Mouse (Mus musculus) liver, postnatal 0 days (tissue): ENCODE measurements around the gene Col4a3. TPM values are rescaled to one million over a fixed set of nuclear protein-coding genes. Genes with fewer than 3 reads are reported as not detected.
A peak's percentile ranks its signal among the peaks of the same experiment; 100 is the strongest.

Experiments
- ATAC-seq: fragments of 200-750 bp; cut with Nextera tagmentation; 2 replicates; pipeline ENCODE4 v1.8.0; 2017; ENCODE audit warnings: mild to moderate bottlenecking, moderate library complexity
- DNase-seq: peaks from one replicate; pipeline ENCODE4 v3.0.0-alpha.2; 2016
- H3K27ac ChIP-seq: fragments of 300-500 bp; sonication (generic); 2 replicates; pipeline ENCODE4 v1.5.1; 2014; ENCODE audit warnings: antibody characterized with exemption, moderate library complexity, mild to moderate bottlenecking, low read depth
- H3K27me3 ChIP-seq: fragments of 300-500 bp; sonication (generic); 2 replicates; pipeline ENCODE4 v1.6.1; 2014; ENCODE audit warnings: low read length, control low read depth, mixed read lengths; ENCODE audit not compliant: insufficient read depth
- H3K36me3 ChIP-seq: fragments of 300-500 bp; sonication (generic); replicated peaks from 2 replicates; pipeline ENCODE4 v1.6.1; 2014; ENCODE audit warnings: mild to moderate bottlenecking, control low read depth, low read length, moderate library complexity, mixed read lengths; ENCODE audit not compliant: insufficient read depth
- H3K4me1 ChIP-seq: fragments of 300-500 bp; sonication (generic); 2 replicates; pipeline ENCODE4 v1.6.1; 2014; ENCODE audit warnings: antibody characterized with exemption, mild to moderate bottlenecking, control low read depth; ENCODE audit not compliant: insufficient read depth
- H3K4me2 ChIP-seq: fragments of 300-500 bp; sonication (generic); 2 replicates; pipeline ENCODE4 v1.6.1; 2014; ENCODE audit warnings: low read depth, mild to moderate bottlenecking, low read length, moderate library complexity, mixed read lengths
- H3K4me3 ChIP-seq: fragments of 300-500 bp; sonication (generic); 2 replicates; pipeline ENCODE4 v1.5.1; 2014; ENCODE audit warnings: low read depth, low read length
- H3K9ac ChIP-seq: fragments of 300-500 bp; sonication (generic); replicated peaks from 2 replicates; pipeline ENCODE4 v1.6.1; 2014; ENCODE audit warnings: mild to moderate bottlenecking, moderate library complexity
- H3K9me3 ChIP-seq: fragments of 300-500 bp; sonication (generic); 2 replicates; pipeline ENCODE4 v1.6.1; 2016; ENCODE audit warnings: mild to moderate bottlenecking, control low read depth, low read length, mixed read lengths
- CTCF ChIP-seq: sonication (generic); IDR thresholded peaks from 2 replicates; pipeline ENCODE4 v1.5.1; 2016; ENCODE audit warnings: antibody characterized with exemption, low read depth
- EP300 ChIP-seq: IDR thresholded peaks from 2 replicates; pipeline ENCODE4 v1.6.1; 2016; ENCODE audit warnings: antibody characterized with exemption, low read depth, mild to moderate bottlenecking
- WGBS: fragments of 180-500 bp; shearing (Covaris S2); extraction: QIAGEN DNeasy Blood & Tissue Kit; methylation state at CpG from one replicate; pipeline ENCODE4 v1.1.7; 2014; ENCODE audit not compliant: insufficient replicate concordance; 5-methylcytosine and 5-hydroxymethylcytosine counted together
- polyA plus RNA-seq: library from polyadenylated mRNA; unstranded; fragments of >200 nt; fragmentation: Nextera tagmentation; extraction: Ambion mirVana; gene quantifications from 2 replicates; pipeline ENCODE4 v1.2.1, GENCODE M21; 2015

Col4a3 gene
- polyA plus RNA-seq, 1 experiment from 2014 or later = 0.27 TPM

- ATAC-seq = no peak
- Histone ChIP-seq H3K27ac (no peak overlapping the region), H3K4me1 (peaks cover 3% of the 10 kb centered on the region), H3K4me3 (peak overlapping the region; percentile 26), H3K9me3 (no peaks in the 10 kb centered on the region), H3K27me3 (no peaks in the 10 kb centered on the region), H3K36me3 (no peaks in the 10 kb centered on the region), H3K9ac (no peak overlapping the region), H3K4me2 (peak overlapping the region; percentile 66)
- WGBS = 28% methylated on average over 18 of the region's 18 CpGs
- TF ChIP-seq EP300 (no peak), CTCF (peak; percentile 94)
- DNase-seq = peak; percentile 85
Measured at GRCm38 (mm10) chr1:82641316-82641987, 54.7 kb downstream of the Col4a3 start.

GRCm38 (mm10) chr1:82647989-82648388, 61.3 kb downstream of the Col4a3 start:
- WGBS = 31% methylated on average over 10 of the region's 10 CpGs
- Histone ChIP-seq H3K9me3 (no peaks in the 10 kb centered on the region), H3K36me3 (no peaks in the 10 kb centered on the region), H3K4me1 (no peaks in the 10 kb centered on the region), H3K27ac (peak overlapping the region; percentile 57), H3K9ac (peak overlapping the region; percentile 21; the same call in 1 of the 2 replicates), H3K27me3 (no peaks in the 10 kb centered on the region), H3K4me2 (peak overlapping the region; percentile 58), H3K4me3 (peak overlapping the region; percentile 20; the same call in 1 of the 2 replicates)
- ATAC-seq = peak; percentile 83
- no peak for DNase-seq
- peak; percentile 92 for TF ChIP-seq EP300
- TF ChIP-seq CTCF = no peak

GRCm38 (mm10) chr1:82650868-82651267, 64.1 kb downstream of the Col4a3 start:
- DNase-seq = no peak

GRCm38 (mm10) chr1:82654046-82654445, 67.3 kb downstream of the Col4a3 start:
- DNase-seq = no peak
- ATAC-seq = no peak
- Histone ChIP-seq H3K9ac (no peak overlapping the region), H3K27me3 (no peaks in the 10 kb centered on the region), H3K27ac (no peak overlapping the region), H3K36me3 (no peaks in the 10 kb centered on the region), H3K4me2 (no peak overlapping the region), H3K4me1 (no peaks in the 10 kb centered on the region), H3K9me3 (no peaks in the 10 kb centered on the region), H3K4me3 (no peak overlapping the region)
- WGBS = 66% methylated on average over 7 of the region's 7 CpGs
- TF ChIP-seq EP300 (no peak), CTCF (no peak)

More at GRCm38 (mm10) chr1:82650868-82651267, 64.1 kb downstream of the Col4a3 start:
- no peak overlapping the region for H3K4me3 ChIP-seq
- no peak for ATAC-seq
- H3K4me1 ChIP-seq = no peaks in the 10 kb centered on the region
- H3K4me2 ChIP-seq = no peak overlapping the region
- no peaks in the 10 kb centered on the region for H3K36me3 ChIP-seq
- no peak overlapping the region for H3K9ac ChIP-seq
- WGBS = 85% methylated on average over 4 of the region's 4 CpGs
- H3K27me3 ChIP-seq = no peaks in the 10 kb centered on the region
- H3K9me3 ChIP-seq = no peaks in the 10 kb centered on the region
- TF ChIP-seq CTCF (no peak), EP300 (no peak)
- no peak overlapping the region for H3K27ac ChIP-seq

- no peaks in the 10 kb centered on the region for H3K4me1 ChIP-seq
- no peaks in the 10 kb centered on the region for H3K36me3 ChIP-seq
- WGBS = 75% methylated on average over 3 of the region's 3 CpGs
- no peak for TF ChIP-seq CTCF
- TF ChIP-seq EP300 = no peak
- no peak overlapping the region for H3K4me3 ChIP-seq
- H3K9ac ChIP-seq = no peak overlapping the region
- no peaks in the 10 kb centered on the region for H3K9me3 ChIP-seq
- ATAC-seq = no peak
- H3K4me2 ChIP-seq = no peak overlapping the region
- H3K27ac ChIP-seq = no peak overlapping the region
- DNase-seq = no peak
- no peaks in the 10 kb centered on the region for H3K27me3 ChIP-seq
Measured at GRCm38 (mm10) chr1:82656452-82656851, 69.7 kb downstream of the Col4a3 start.

- H3K4me1 ChIP-seq = no peaks in the 10 kb centered on the region
- H3K4me2 ChIP-seq = no peak overlapping the region
- ATAC-seq (no peak), DNase-seq (no peak)
- H3K9ac ChIP-seq = no peak overlapping the region
- no peak overlapping the region for H3K4me3 ChIP-seq
- no peaks in the 10 kb centered on the region for H3K9me3 ChIP-seq
- 57% methylated on average over 2 of the region's 2 CpGs for WGBS
- H3K36me3 ChIP-seq = no peaks in the 10 kb centered on the region
- TF ChIP-seq EP300 = no peak
- no peak for TF ChIP-seq CTCF
- H3K27me3 ChIP-seq = no peaks in the 10 kb centered on the region
- H3K27ac ChIP-seq = no peak overlapping the region
Measured at GRCm38 (mm10) chr1:82662269-82662668, 75.5 kb downstream of the Col4a3 start.
